Mouse (Mus musculus) hindbrain, postnatal 0 days (tissue): ENCODE results near the gene Rapgef3. TPM values are rescaled to one million over a fixed set of nuclear protein-coding genes. Genes with fewer than 3 reads are reported as not detected.

Source experiments
- ATAC-seq: fragments of 200-750 bp; cut with Nextera tagmentation; 2 replicates; pipeline ENCODE4 v1.8.0; 2017; ENCODE audit warnings: mild to moderate bottlenecking, moderate TSS enrichment, moderate library complexity
- DNase-seq: peaks from one replicate; pipeline ENCODE4 v3.0.0-alpha.2; 2015; ENCODE audit warnings: low spot score
- H3K27ac ChIP-seq: fragments of 300-500 bp; sonication (generic); 2 replicates; pipeline ENCODE4 v1.5.1; 2014; ENCODE audit warnings: mild to moderate bottlenecking
- H3K27me3 ChIP-seq: fragments of 300-500 bp; sonication (generic); 2 replicates; pipeline ENCODE4 v1.6.1; 2014; ENCODE audit warnings: low read length, mixed read lengths; ENCODE audit not compliant: insufficient read depth
- H3K36me3 ChIP-seq: fragments of 300-500 bp; sonication (generic); 2 replicates; pipeline ENCODE4 v1.6.1; 2014; ENCODE audit warnings: low read length, mixed read lengths; ENCODE audit not compliant: insufficient read depth
- H3K4me1 ChIP-seq: fragments of 300-500 bp; sonication (generic); 2 replicates; pipeline ENCODE4 v1.6.1; 2014; ENCODE audit warnings: antibody characterized with exemption, low read length, mixed read lengths; ENCODE audit not compliant: insufficient read depth
- H3K4me2 ChIP-seq: fragments of 300-500 bp; sonication (generic); 2 replicates; pipeline ENCODE4 v1.6.1; 2014; ENCODE audit warnings: low read depth, mild to moderate bottlenecking, low read length, moderate library complexity, mixed read lengths
- H3K4me3 ChIP-seq: fragments of 300-500 bp; sonication (generic); 2 replicates; pipeline ENCODE4 v1.5.1; 2014; ENCODE audit warnings: low read length
- H3K9ac ChIP-seq: fragments of 300-500 bp; sonication (generic); replicated peaks from 2 replicates; pipeline ENCODE4 v1.6.1; 2014; ENCODE audit warnings: mild to moderate bottlenecking, low read length, moderate library complexity, mixed read lengths
- H3K9me3 ChIP-seq: fragments of 300-500 bp; sonication (generic); 2 replicates; pipeline ENCODE4 v1.6.1; 2016; ENCODE audit warnings: low read length, mixed read lengths
- CTCF ChIP-seq: IDR thresholded peaks from 2 replicates; pipeline ENCODE4 v1.5.1; 2016; ENCODE audit warnings: antibody characterized with exemption, control low read depth, low read depth
- WGBS: fragments of 180-500 bp; shearing (Covaris S2); extraction: QIAGEN DNeasy Blood & Tissue Kit; methylation state at CpG from one replicate; pipeline ENCODE4 v1.1.7; 2014; 5-methylcytosine and 5-hydroxymethylcytosine counted together
- polyA plus RNA-seq: library from polyadenylated mRNA; unstranded; fragments of >200 nt; fragmentation: Nextera tagmentation; extraction: Ambion mirVana; gene quantifications from 2 replicates; pipeline ENCODE4 v1.2.1, GENCODE M21; 2015
- total RNA-seq: library from RNA; depleted of rRNA; stranded (reverse); fragments of >200 nt; gene quantifications from 2 replicates; pipeline ENCODE4 v1.2.3, GENCODE M21; 2014

Rapgef3 gene
- total and polyA plus RNA-seq, 2 experiments from 2014 or later: 10.3 to 41.9 TPM

DNA sequence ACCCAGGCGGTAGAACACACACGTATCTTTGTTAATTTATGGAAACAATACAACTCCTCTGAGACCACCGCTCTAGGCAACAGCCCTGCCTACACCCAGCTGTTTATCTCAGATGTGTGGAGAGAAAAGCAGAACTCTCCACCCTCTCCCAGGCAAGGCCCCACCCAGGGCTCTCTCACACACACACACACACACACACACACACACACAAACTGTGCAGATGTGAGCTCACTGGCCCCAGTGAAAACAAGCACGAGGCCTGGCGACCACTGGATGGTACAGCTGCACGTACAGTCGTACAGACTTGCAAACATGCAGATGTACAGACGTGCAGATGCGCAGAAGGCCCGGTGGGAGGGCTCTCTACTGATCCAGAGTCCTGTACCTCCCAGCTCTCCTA is 22.8 kb downstream of the Rapgef3 start:
- Histone ChIP-seq H3K36me3 (peaks cover 13% of the 10 kb centered on the region; the same call in 1 of the 2 replicates), H3K4me3 (no peak overlapping the region), H3K9me3 (no peaks in the 10 kb centered on the region), H3K9ac (no peak overlapping the region), H3K27ac (no peak overlapping the region), H3K4me1 (peaks cover 4% of the 10 kb centered on the region; the same call in 1 of the 2 replicates), H3K4me2 (no peak overlapping the region), H3K27me3 (no peaks in the 10 kb centered on the region)
- peak; percentile 24 for DNase-seq
- peak; percentile 56; the same call in 1 of the 2 replicates for ATAC-seq
- WGBS: 61% methylated on average over 10 of the region's 10 CpGs
- TF ChIP-seq CTCF: no peak

DNA sequence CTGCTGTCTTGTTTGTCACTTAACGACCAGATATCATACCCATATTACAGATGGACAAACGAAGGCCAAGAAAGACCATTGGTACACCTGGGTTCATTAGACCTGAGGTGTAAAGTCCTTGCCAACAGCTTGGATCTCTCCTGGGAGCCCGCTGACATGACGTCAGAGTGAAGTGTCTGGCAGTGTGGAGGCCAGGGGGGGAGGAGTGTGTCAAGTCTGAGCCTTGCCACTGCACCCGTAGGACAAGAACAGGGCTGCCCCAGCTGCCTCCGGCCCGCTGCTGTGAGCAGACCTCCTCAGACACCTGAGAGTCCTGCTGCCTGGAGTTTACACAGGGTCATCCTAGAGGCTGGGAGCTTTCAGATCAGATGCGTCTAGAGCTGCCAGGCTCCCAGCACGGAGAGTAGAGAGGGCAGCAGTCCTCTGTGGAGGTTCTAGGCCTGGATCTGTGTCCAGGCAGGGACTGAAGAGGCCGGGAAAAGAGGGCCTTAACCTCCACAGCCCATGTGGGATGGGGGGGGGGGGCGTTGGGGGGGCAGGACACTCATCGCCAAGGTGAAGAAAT is 23.7 kb downstream of the Rapgef3 start:
- ATAC-seq (no peak), DNase-seq (no peak)
- no peak for TF ChIP-seq CTCF
- Histone ChIP-seq H3K4me3 (no peak overlapping the region), H3K9me3 (no peaks in the 10 kb centered on the region), H3K4me1 (peaks cover 3% of the 10 kb centered on the region; the same call in 1 of the 2 replicates), H3K27ac (no peak overlapping the region), H3K36me3 (peaks cover 6% of the 10 kb centered on the region; the same call in 1 of the 2 replicates), H3K4me2 (no peak overlapping the region), H3K27me3 (no peaks in the 10 kb centered on the region), H3K9ac (no peak overlapping the region)
- 71% methylated on average over 12 of the region's 12 CpGs for WGBS

DNA sequence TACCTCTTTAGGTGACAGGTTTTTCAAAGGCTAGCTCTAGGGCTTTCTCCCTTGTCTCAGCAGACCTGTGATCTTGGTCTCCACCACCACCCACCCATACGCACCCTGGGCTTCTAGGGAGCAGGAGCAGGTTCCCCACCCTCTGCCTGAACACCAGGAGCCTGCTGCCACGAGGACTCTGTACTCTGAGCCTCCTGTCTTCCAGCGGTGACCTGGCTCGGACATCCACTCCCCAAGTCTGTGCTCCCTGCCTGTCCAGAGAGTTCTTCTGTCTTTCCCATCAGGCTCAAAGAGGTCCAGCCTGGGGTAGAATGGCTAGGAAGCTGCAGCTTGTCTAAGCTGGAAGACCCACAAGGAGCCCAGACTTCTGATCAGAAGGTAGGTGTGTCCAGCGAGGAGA is 24.6 kb downstream of the Rapgef3 start:
- no peak overlapping the region for H3K4me3 ChIP-seq
- peaks cover 3% of the 10 kb centered on the region; the same call in 1 of the 2 replicates for H3K4me1 ChIP-seq
- H3K9ac ChIP-seq: no peak overlapping the region
- DNase-seq (no peak), ATAC-seq (no peak)
- TF ChIP-seq CTCF: no peak
- H3K9me3 ChIP-seq: no peaks in the 10 kb centered on the region
- H3K4me2 ChIP-seq: no peak overlapping the region
- 82% methylated on average over 5 of the region's 5 CpGs for WGBS
- no peaks in the 10 kb centered on the region for H3K27me3 ChIP-seq
- no peak overlapping the region for H3K27ac ChIP-seq
- H3K36me3 ChIP-seq: no peaks in the 10 kb centered on the region

DNA sequence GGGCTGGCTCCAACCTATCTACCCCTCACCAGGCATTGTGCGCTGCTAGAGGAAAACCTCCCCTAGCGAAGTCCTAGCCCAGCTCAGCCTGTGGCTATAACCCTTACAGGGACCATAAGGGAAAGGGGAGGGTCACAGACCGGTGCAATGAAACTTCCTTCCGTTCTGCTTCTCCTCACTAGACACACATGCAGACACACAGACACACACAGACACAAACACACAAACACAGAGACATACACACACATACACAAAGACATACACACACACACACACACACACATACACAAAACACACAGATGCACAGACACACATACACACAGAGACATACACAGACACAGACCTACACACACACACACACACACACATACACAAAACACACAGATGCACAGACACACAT is 25.2 kb downstream of the Rapgef3 start:
- Histone ChIP-seq H3K9me3 (no peaks in the 10 kb centered on the region), H3K4me1 (peaks cover 3% of the 10 kb centered on the region; the same call in 1 of the 2 replicates), H3K4me2 (no peak overlapping the region), H3K27me3 (no peaks in the 10 kb centered on the region), H3K36me3 (no peaks in the 10 kb centered on the region), H3K9ac (0 out of 2 replicates have a peak overlapping the region, but pooled peaks have one; percentile 9), H3K27ac (0 out of 2 replicates have a peak overlapping the region, but pooled peaks have one; percentile 36), H3K4me3 (no peak overlapping the region)
- DNase-seq: no peak
- no peak for TF ChIP-seq CTCF
- WGBS: 62% methylated on average over 4 of the region's 4 CpGs
- no peak for ATAC-seq

DNA sequence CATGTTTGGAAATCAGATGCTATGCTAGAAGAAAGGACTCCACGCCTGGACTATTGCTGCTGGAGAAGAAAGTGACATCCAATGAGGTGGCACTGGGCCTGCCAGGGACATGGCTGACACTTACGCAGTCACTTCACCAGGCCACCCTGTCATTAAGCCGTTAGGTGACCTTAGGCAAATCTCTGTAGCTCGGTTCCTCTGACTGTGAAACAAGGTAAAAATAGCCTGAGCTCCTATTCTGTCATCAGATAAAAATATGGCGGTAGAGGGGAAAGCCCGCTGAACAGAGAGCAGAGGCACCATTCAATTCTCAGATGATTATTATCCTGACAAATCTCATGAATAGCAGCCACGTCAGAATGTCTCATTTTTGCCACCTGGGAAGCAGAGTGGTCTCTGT is 25.7 kb downstream of the Rapgef3 start:
- 0 out of 2 replicates have a peak overlapping the region, but pooled peaks have one; percentile 9 for H3K9ac ChIP-seq
- no peaks in the 10 kb centered on the region for H3K36me3 ChIP-seq
- no peaks in the 10 kb centered on the region for H3K9me3 ChIP-seq
- no peak for ATAC-seq
- 62% methylated on average over 7 of the region's 7 CpGs for WGBS
- no peak for TF ChIP-seq CTCF
- no peak overlapping the region for H3K4me2 ChIP-seq
- H3K4me1 ChIP-seq: peaks cover 3% of the 10 kb centered on the region; the same call in 1 of the 2 replicates
- H3K27ac ChIP-seq: peak overlapping the region; percentile 36; the same call in 1 of the 2 replicates
- no peak overlapping the region for H3K4me3 ChIP-seq
- DNase-seq: no peak
- H3K27me3 ChIP-seq: no peaks in the 10 kb centered on the region

DNA sequence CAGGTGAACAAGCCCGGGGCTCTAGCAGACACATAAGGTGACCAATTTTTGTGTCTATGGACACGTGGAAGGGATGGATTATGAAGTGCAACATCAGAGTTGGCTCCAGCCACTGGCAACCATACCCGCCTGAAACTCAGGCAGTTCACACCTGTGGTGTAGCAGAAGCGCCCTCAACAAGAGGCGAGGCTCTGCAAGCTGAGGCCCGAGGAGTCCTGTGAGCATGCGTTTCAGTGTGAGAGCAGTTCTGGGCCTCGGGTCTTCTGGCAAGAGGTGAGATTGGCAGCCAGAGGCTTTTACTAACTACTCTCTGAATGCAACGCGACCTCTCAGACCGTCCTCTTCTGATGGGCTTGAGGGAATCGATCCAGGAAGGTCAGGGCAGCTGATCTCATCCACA is 26.1 kb downstream of the Rapgef3 start:
- no peak for TF ChIP-seq CTCF
- ATAC-seq: no peak
- 77% methylated on average over 12 of the region's 12 CpGs for WGBS

DNA sequence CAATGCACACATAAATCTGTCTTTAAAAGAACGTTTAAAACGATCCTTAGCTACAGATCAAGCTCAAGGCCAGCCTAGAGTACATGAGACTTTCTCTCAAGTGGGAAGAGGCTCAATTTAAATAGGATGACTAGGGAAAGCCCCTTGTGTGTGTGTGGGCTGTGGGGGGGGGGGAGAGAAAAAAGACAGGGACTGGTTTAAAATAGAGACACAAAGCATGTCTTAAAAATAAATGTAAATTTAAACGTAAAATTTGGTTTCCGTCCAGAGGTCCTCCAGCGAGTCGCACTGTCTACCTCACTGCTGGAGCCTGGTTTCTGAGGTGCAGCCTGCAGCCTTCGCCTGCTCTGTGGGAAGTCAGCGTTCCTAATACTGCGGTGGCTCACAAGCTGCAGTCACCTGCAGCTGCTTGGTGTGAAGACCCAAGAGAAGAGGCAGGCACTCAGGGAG is 27.5 kb downstream of the Rapgef3 start:
- H3K36me3 ChIP-seq: no peaks in the 10 kb centered on the region
- no peak for TF ChIP-seq CTCF
- no peak overlapping the region for H3K27ac ChIP-seq
- 82% methylated on average over 9 of the region's 9 CpGs for WGBS
- H3K27me3 ChIP-seq: no peaks in the 10 kb centered on the region
- no peaks in the 10 kb centered on the region for H3K9me3 ChIP-seq
- no peak overlapping the region for H3K4me3 ChIP-seq
- peaks cover under 1% of the 10 kb centered on the region; the same call in 1 of the 2 replicates for H3K4me1 ChIP-seq
- ATAC-seq: no peak
- no peak overlapping the region for H3K9ac ChIP-seq
- no peak overlapping the region for H3K4me2 ChIP-seq
- DNase-seq: no peak

More for the DNA sequence above, 26.1 kb downstream of the Rapgef3 start:
- H3K4me3 ChIP-seq: no peak overlapping the region
- H3K27ac ChIP-seq: peak overlapping the region; percentile 36; the same call in 1 of the 2 replicates
- no peak overlapping the region for H3K9ac ChIP-seq
- H3K4me1 ChIP-seq: peaks cover 3% of the 10 kb centered on the region; the same call in 1 of the 2 replicates
- no peak overlapping the region for H3K4me2 ChIP-seq
- no peaks in the 10 kb centered on the region for H3K36me3 ChIP-seq
- no peaks in the 10 kb centered on the region for H3K9me3 ChIP-seq
- no peak for DNase-seq
- H3K27me3 ChIP-seq: no peaks in the 10 kb centered on the region
